Mouse (Mus musculus) limb, embryonic 15.5 days (tissue): ENCODE data around the gene Fam136a. TPM values are rescaled to one million over a fixed set of nuclear protein-coding genes. Genes with fewer than 3 reads are reported as not detected.
"Not testable (repeated sequence)": the region's sequence is repeated elsewhere in the genome, so short reads cannot be mapped to it uniquely, and the experiment has no call there.

Experiments used
- ATAC-seq: fragments of 200-750 bp; cut with Nextera tagmentation; 2 replicates; pipeline ENCODE4 v1.8.0; 2017; ENCODE audit warnings: low read depth, moderate TSS enrichment; ENCODE audit not compliant: insufficient number of reproducible peaks, low FRiP score, low TSS enrichment
- H3K27ac ChIP-seq: fragments of 300-500 bp; sonication (generic); 2 replicates; pipeline ENCODE4 v1.5.1; 2015; ENCODE audit warnings: moderate library complexity, mild to moderate bottlenecking, inconsistent platforms
- H3K27me3 ChIP-seq: fragments of 300-500 bp; sonication (generic); 2 replicates; pipeline ENCODE4 v1.6.1; 2015; ENCODE audit warnings: inconsistent platforms
- H3K36me3 ChIP-seq: fragments of 300-500 bp; sonication (generic); 2 replicates; pipeline ENCODE4 v1.6.1; 2015; ENCODE audit warnings: inconsistent platforms
- H3K4me1 ChIP-seq: fragments of 300-500 bp; sonication (generic); 2 replicates; pipeline ENCODE4 v1.6.1; 2015; ENCODE audit warnings: inconsistent platforms
- H3K4me2 ChIP-seq: fragments of 300-500 bp; sonication (generic); 2 replicates; pipeline ENCODE4 v1.6.1; 2015; ENCODE audit warnings: mild to moderate bottlenecking, inconsistent platforms
- H3K4me3 ChIP-seq: fragments of 300-500 bp; sonication (generic); 2 replicates; pipeline ENCODE4 v1.5.1; 2015; ENCODE audit warnings: mild to moderate bottlenecking, inconsistent platforms
- H3K9ac ChIP-seq: fragments of 300-500 bp; sonication (generic); 2 replicates; pipeline ENCODE4 v1.6.1; 2015; ENCODE audit warnings: inconsistent platforms
- H3K9me3 ChIP-seq: fragments of 300-500 bp; sonication (generic); 2 replicates; pipeline ENCODE4 v1.6.1; 2016; ENCODE audit warnings: inconsistent platforms
- whole genome bisulfite sequencing: fragments of 180-500 bp; shearing (Covaris S2); methylation state at CpG from one replicate; pipeline ENCODE4 v1.1.7; 2015; 5-methylcytosine and 5-hydroxymethylcytosine counted together
- polyA plus RNA-seq: library from polyadenylated mRNA; unstranded; fragments of >200 nt; fragmentation: Nextera tagmentation; extraction: Ambion mirVana; gene quantifications from 2 replicates; pipeline ENCODE4 v1.2.1, GENCODE M21; 2015

Gene Fam136a
- polyA plus RNA-seq, 1 experiment from 2014 or later, result 110 TPM

DNA sequence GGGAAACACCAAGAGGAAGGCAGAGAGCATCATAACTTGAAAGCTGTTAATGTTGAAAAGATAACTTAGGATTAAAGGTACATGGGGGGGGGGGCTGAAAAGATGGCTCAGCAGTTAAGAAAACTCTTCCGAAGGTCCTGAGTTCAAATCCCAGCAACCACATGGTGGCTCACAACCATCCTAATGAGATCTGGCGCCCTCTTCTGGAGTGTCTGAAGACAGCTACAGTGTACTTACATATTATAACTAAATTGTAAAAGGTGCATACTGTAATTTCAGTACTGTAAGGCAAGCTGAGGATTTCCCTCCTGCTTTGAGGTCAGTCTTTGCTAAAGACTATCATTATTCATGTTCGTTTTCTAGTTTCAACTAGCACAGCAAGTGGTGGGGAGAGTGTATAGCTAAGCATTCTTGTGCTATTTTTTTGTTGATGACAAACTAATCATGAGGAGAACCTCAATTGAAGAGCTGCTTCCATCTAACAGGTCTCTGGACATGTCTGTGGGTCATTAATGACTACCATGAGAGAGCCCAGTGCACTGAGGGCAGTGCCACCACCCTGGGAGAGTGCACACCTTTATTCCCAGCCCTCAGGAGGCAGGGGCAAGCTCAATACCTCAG lies 4.8 kb downstream of the Fam136a start:
- H3K4me1 ChIP-seq, result peaks cover 27% of the 10 kb centered on the region
- peak overlapping the region; percentile 93 for H3K27ac ChIP-seq
- H3K9me3 ChIP-seq, result no peaks in the 10 kb centered on the region
- no peaks in the 10 kb centered on the region for H3K27me3 ChIP-seq
- peaks cover 15% of the 10 kb centered on the region for H3K36me3 ChIP-seq
- 64% methylated on average over 3 of the region's 3 CpGs for WGBS
- 0 out of 2 replicates have a peak overlapping the region, but pooled peaks have one; percentile 44 for H3K9ac ChIP-seq
- peak overlapping the region; percentile 94; the same call in 1 of the 2 replicates for H3K4me3 ChIP-seq
- peak overlapping the region; percentile 82 for H3K4me2 ChIP-seq
- ATAC-seq, result no peak

DNA sequence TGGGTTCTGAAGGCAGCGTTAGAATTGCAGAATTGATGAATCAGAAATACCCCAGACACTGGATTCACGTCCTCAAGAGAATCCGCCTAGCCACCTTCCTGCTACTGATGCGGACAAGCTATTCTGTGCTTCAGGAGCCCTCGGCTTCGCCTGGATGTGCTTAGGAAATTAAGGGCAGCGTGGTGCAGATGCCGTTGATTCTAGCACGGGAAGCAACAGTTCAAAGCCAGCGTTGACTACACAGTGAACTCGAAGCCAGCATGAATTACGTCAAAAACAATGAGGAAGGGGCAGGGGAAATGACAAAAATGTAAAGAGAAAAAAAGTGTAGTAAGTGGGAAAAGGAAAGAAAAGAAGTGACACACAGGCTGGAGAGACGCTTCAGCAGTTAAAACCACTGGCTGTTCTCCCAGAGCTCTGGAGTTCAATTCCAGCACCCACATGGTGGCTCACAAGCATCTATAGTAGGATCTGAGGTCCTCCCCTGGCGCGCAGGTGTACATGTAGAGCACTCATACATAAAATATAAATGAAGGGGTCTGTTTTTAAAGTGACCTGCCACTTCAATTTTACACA lies 5.4 kb downstream of the Fam136a start, which contains the start of gene Snrpg:
TSS of gene Snrpg (plus strand) at position 541 of the 576 bp plus-strand sequence.
- peaks cover 15% of the 10 kb centered on the region for H3K36me3 ChIP-seq
- peak within 1 kb of the TSS; percentile 94 for H3K4me3 ChIP-seq
- H3K4me2 ChIP-seq, result peak within 1 kb of the TSS; percentile 82
- ATAC-seq, result no peak; the same call in 1 of the 2 replicates
- H3K4me1 ChIP-seq, result peaks cover 27% of the 10 kb centered on the region
- 15% methylated on average over 15 of the region's 15 CpGs for WGBS
- H3K27me3 ChIP-seq, result no peaks in the 10 kb centered on the region
- no peaks in the 10 kb centered on the region for H3K9me3 ChIP-seq
- H3K27ac ChIP-seq, result peak within 1 kb of the TSS; percentile 93
- H3K9ac ChIP-seq, result peak within 1 kb of the TSS; percentile 87

DNA sequence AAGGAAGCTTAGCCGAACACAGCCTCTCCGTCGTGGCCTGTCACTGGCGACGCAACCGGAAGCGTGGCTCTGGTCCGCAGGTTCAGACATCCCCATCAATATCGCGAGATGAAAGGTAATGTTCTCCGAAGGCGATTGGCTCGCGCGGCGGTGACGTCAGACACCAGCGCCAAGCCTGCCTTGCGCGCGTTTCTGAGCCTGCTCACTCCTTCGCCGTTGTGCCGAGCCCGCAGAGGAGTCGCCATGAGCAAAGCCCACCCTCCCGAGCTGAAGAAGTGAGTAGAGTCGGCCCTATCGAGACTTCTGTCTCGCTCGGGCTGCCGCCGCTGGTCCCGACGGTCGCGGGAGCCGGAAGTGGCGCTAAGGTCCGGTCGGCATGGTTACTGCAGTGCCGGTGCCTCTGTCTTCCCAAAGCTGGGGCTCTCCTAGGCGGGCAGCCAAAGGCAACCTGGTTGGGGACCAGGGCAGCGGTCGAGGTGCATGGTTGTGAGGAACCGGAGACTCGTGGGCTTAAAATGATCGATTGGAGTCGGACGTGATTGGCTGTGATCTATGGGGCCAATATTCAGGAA lies 6.0 kb downstream of the Fam136a start:
- under 1% methylated on average over 50 of the region's 50 CpGs for WGBS
- peak overlapping the region; percentile 93 for H3K27ac ChIP-seq
- peaks cover 23% of the 10 kb centered on the region for H3K4me1 ChIP-seq
- H3K36me3 ChIP-seq, result peaks cover 19% of the 10 kb centered on the region
- peak overlapping the region; percentile 87 for H3K9ac ChIP-seq
- H3K4me3 ChIP-seq, result peak overlapping the region; percentile 94
- no peaks in the 10 kb centered on the region for H3K9me3 ChIP-seq
- peak; percentile 93 for ATAC-seq
- H3K4me2 ChIP-seq, result peak overlapping the region; percentile 82
- no peaks in the 10 kb centered on the region for H3K27me3 ChIP-seq

DNA sequence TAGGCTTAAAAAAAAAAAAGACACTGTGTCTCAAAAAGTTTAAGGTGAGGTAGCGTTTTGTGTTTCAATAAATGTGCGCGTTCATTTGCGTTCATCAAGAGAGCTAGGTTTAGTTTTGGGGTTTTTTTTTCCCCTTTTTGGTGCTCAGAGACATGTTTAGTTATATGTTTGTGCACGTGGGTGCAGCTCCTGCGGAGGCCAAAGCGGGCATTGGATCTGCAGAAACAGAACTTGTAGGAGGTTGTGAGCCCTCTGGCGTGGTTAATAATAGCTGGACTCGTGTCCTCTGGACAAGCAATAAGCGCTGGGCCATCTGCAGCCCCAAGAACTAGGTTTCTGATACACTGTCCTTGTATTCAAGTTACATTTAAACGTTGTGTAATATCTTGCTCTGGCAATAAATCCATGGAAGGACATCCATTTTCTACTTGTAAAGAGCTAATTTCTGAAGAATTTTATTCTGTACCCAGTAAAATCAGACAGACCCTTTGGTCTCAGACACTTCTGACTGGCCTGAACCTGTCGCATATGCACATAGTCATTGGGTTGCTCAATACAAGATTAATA lies 6.6 kb downstream of the Fam136a start:
- peak overlapping the region; percentile 87 for H3K9ac ChIP-seq
- no peaks in the 10 kb centered on the region for H3K9me3 ChIP-seq
- 3% methylated on average over 12 of the region's 12 CpGs for WGBS
- peaks cover 25% of the 10 kb centered on the region for H3K36me3 ChIP-seq
- H3K27me3 ChIP-seq, result no peaks in the 10 kb centered on the region
- H3K4me3 ChIP-seq, result peak overlapping the region; percentile 94
- peaks cover 18% of the 10 kb centered on the region for H3K4me1 ChIP-seq
- H3K27ac ChIP-seq, result peak overlapping the region; percentile 93
- ATAC-seq, result no peak
- H3K4me2 ChIP-seq, result peak overlapping the region; percentile 82

DNA sequence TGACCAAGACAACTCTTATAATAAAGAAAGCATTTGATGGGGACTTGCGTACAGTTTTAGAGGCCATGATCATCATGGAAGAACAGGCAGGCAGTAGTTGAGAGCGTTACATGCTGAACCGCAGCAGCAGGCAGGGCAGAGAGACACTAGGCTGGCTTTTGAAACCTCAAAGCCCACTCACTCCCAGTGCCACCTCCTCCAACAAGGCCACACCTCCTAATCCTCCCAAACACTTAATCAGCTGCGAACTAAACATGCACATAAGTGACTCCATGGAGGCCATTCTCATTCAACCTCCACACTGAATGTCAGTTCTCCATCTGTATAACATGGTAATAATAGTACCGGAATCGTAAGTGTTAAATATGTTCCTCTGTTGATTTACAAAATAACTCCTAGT lies 8.1 kb downstream of the Fam136a start:
- Histone ChIP-seq H3K27ac (no peak overlapping the region), H3K9me3 (no peaks in the 10 kb centered on the region), H3K9ac (no peak overlapping the region), H3K4me1 (peaks cover 17% of the 10 kb centered on the region), H3K36me3 (peaks cover 29% of the 10 kb centered on the region), H3K4me2 (no peak overlapping the region), H3K4me3 (no peak overlapping the region), H3K27me3 (no peaks in the 10 kb centered on the region)
- WGBS, result 91% methylated on average over 6 of the region's 6 CpGs
- ATAC-seq, result no peak

GRCm38 (mm10) chr6:86378341-86378740 lies 12.9 kb downstream of the Fam136a start:
- no peak overlapping the region for H3K4me2 ChIP-seq
- no peak for ATAC-seq
- H3K36me3 ChIP-seq, result peaks cover 41% of the 10 kb centered on the region
- no peaks in the 10 kb centered on the region for H3K9me3 ChIP-seq
- H3K4me1 ChIP-seq, result no peaks in the 10 kb centered on the region
- H3K27ac ChIP-seq, result no peak overlapping the region
- H3K9ac ChIP-seq, result no peak overlapping the region
- 89% methylated on average over 3 of the region's 3 CpGs for WGBS
- no peak overlapping the region for H3K4me3 ChIP-seq
- no peaks in the 10 kb centered on the region for H3K27me3 ChIP-seq

- not testable (repeated sequence) for H3K4me2 ChIP-seq, H3K4me3 ChIP-seq, H3K9me3 ChIP-seq, ATAC-seq, H3K9ac ChIP-seq, H3K4me1 ChIP-seq, H3K27me3 ChIP-seq, H3K27ac ChIP-seq
- WGBS, result 71% methylated on average over 8 of the region's 8 CpGs
- H3K36me3 ChIP-seq, result peaks cover 41% of the 10 kb centered on the region
Observed at GRCm38 (mm10) chr6:86380112-86380511, 14.7 kb downstream of the Fam136a start.

DNA sequence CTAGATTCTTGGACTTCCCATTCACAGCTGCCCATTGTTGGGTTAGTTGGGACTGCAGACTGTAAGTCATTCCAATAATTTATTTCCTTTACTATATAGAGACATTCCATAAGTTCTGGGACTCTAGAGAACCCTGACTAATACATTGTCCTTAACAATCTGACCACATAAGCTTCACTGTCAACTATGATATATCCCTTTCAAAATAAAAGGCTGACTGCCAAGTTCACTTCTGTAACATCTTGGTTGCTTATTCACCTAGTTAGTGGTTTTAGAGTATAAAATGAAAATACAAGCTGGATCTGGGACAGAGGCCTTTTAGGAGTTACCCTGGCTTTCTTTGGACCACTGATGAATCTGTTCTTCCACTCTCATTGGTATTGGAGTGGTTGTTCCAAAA lies 17.1 kb downstream of the Fam136a start:
- Histone ChIP-seq H3K9ac (no peak overlapping the region), H3K4me1 (no peaks in the 10 kb centered on the region), H3K4me3 (no peak overlapping the region), H3K27ac (no peak overlapping the region), H3K4me2 (no peak overlapping the region), H3K27me3 (no peaks in the 10 kb centered on the region), H3K9me3 (no peaks in the 10 kb centered on the region), H3K36me3 (peaks cover 36% of the 10 kb centered on the region)
- ATAC-seq, result no peak

DNA sequence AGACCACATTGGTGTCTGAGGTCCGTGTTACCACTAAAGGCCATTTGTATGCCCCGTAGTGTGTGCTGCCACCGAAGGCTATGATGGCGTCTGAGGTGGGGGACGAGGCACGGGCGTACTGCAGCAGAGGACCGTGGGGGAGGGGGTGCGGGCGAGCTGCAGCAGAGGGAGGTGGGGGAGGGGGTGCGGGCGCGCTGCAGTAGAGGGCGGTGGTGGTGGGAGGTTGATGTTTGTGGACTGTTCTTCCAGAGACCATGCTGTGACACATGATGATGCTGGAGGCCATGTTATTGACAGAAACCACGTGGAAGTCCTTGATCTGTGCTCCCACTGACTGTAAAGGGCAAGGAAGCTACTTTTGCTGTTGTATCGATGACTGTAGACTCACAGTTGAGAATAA lies 17.9 kb downstream of the Fam136a start:
- WGBS, result 45% methylated on average over 16 of the region's 16 CpGs

DNA sequence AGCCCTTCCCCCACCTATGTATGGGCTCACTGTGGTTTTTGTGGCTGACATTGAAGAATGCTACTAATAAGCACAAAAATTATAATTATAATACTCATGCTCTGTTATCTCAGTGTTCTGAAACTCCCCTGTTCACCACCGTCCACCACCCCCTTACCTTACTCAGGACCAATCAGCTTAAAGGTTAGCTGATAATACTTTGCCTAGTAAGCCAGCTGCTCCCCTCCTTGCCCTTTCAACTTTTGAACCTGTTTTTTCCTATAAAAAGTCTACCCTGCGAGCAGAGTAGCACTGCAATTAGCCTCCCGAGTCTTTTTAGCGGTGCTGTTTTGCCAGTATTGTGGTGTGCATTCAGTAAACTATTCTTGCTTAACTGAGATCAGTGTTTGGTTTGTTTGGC lies 19.2 kb downstream of the Fam136a start:
- Histone ChIP-seq H3K4me3 (no peak overlapping the region), H3K9me3 (no peaks in the 10 kb centered on the region), H3K36me3 (peaks cover 35% of the 10 kb centered on the region), H3K4me2 (no peak overlapping the region), H3K4me1 (no peaks in the 10 kb centered on the region), H3K9ac (no peak overlapping the region), H3K27ac (no peak overlapping the region), H3K27me3 (no peaks in the 10 kb centered on the region)
- no peak for ATAC-seq
- WGBS, result 48% methylated on average over 4 of the region's 4 CpGs

More for the DNA sequence above, 17.9 kb downstream of the Fam136a start:
- H3K9me3 ChIP-seq, result no peaks in the 10 kb centered on the region
- no peak overlapping the region for H3K27ac ChIP-seq
- ATAC-seq, result no peak
- H3K36me3 ChIP-seq, result peaks cover 35% of the 10 kb centered on the region
- no peak overlapping the region for H3K4me2 ChIP-seq
- H3K9ac ChIP-seq, result no peak overlapping the region
- no peaks in the 10 kb centered on the region for H3K4me1 ChIP-seq
- no peaks in the 10 kb centered on the region for H3K27me3 ChIP-seq
- no peak overlapping the region for H3K4me3 ChIP-seq

GRCm38 (mm10) chr6:86385362-86386104 lies 20.1 kb downstream of the Fam136a start:
- Histone ChIP-seq H3K27me3 (no peaks in the 10 kb centered on the region), H3K4me1 (no peaks in the 10 kb centered on the region), H3K9me3 (no peaks in the 10 kb centered on the region), H3K4me3 (no peak overlapping the region), H3K4me2 (no peak overlapping the region), H3K36me3 (peaks cover 40% of the 10 kb centered on the region), H3K27ac (no peak overlapping the region), H3K9ac (no peak overlapping the region)
- ATAC-seq, result no peak
- WGBS, result 89% methylated on average over 5 of the region's 5 CpGs
